Mouse (Mus musculus) common myeloid progenitor, adult 5-6 weeks (primary cell): Measurements from ENCODE around the gene Fam83d. TPM values are rescaled to one million over a fixed set of nuclear protein-coding genes. Genes with fewer than 3 reads are reported as not detected.

Experiments used
- ATAC-seq: replicated peaks from 2 replicates; pipeline ENCODE4 v1.8.0; 2016; ENCODE audit warnings: low read depth, mild to moderate bottlenecking, moderate TSS enrichment, inconsistent platforms; ENCODE audit not compliant: poor library complexity, severe bottlenecking
- total RNA-seq: library from RNA; stranded (forward); fragments of 200-1000, 187-1606 nt; gene quantifications from 2 replicates; pipeline ENCODE4 v1.2.3, GENCODE M21; 2017

Gene Fam83d
- total RNA-seq, 1 experiment from 2014 or later, result 3.0 TPM

GRCm38 (mm10) chr2:158742431-158742830, 25.5 kb upstream of the Fam83d start:
- no peak for ATAC-seq

GRCm38 (mm10) chr2:158743518-158744141, 24.3 kb upstream of the Fam83d start:
- ATAC-seq, result no peak

- ATAC-seq, result peak; percentile 95
These were observed 22.8 kb upstream of the Fam83d start for GRCm38 (mm10) chr2:158745049-158745482.

- peak; percentile 46 for ATAC-seq
These were observed 21.7 kb upstream of the Fam83d start for GRCm38 (mm10) chr2:158746164-158746563.

- no peak for ATAC-seq
These were observed 18.5 kb upstream of the Fam83d start for GRCm38 (mm10) chr2:158749366-158749765.

- no peak for ATAC-seq
These were observed 7.7 kb upstream of the Fam83d start for GRCm38 (mm10) chr2:158760231-158760630.

- ATAC-seq, result no peak
These were observed 5.6 kb upstream of the Fam83d start for GRCm38 (mm10) chr2:158762339-158762738.

GRCm38 (mm10) chr2:158768350-158768749, 457 bp downstream of the Fam83d start:
- ATAC-seq, result peak; percentile 43

GRCm38 (mm10) chr2:158768771-158769170, 878 bp downstream of the Fam83d start:
- peak; percentile 28 for ATAC-seq

GRCm38 (mm10) chr2:158770126-158770757, 2.3 kb downstream of the Fam83d start:
- ATAC-seq, result no peak

- no peak for ATAC-seq
These were observed 3.3 kb downstream of the Fam83d start for GRCm38 (mm10) chr2:158771066-158771763.

GRCm38 (mm10) chr2:158772808-158773207, 4.9 kb downstream of the Fam83d start:
- peak; percentile 4; the same call in 1 of the 2 replicates for ATAC-seq

- no peak for ATAC-seq
These were observed 7.0 kb downstream of the Fam83d start for GRCm38 (mm10) chr2:158774886-158775285.

- no peak for ATAC-seq
These were observed 8.8 kb downstream of the Fam83d start for GRCm38 (mm10) chr2:158776716-158777115.

GRCm38 (mm10) chr2:158777490-158777889, 9.6 kb downstream of the Fam83d start:
- no peak for ATAC-seq

- no peak for ATAC-seq
These were observed 10.5 kb downstream of the Fam83d start for GRCm38 (mm10) chr2:158778349-158778748.

GRCm38 (mm10) chr2:158781126-158781525, 13.2 kb downstream of the Fam83d start:
- ATAC-seq, result no peak

GRCm38 (mm10) chr2:158786927-158787795, 19.3 kb downstream of the Fam83d start:
- ATAC-seq, result no peak

- ATAC-seq, result peak; percentile 97
These were observed 26.7 kb downstream of the Fam83d start, which contains the start of gene Dhx35 for GRCm38 (mm10) chr2:158794494-158795004. TSS of gene Dhx35 (plus strand) at chr2:158794807.

GRCm38 (mm10) chr2:158795043-158795442, 27.1 kb downstream of the Fam83d start:
- no peak for ATAC-seq
